Mouse (Mus musculus): Measurements from ENCODE around the gene Ak1. TPM values are rescaled to one million over a fixed set of nuclear protein-coding genes. Genes with fewer than 3 reads are reported as not detected.
A peak's percentile ranks its signal among the peaks of the same experiment; 100 is the strongest.

Ak1 gene
- total RNA-seq, 1 experiment from 2014 or later: 61.4 TPM

GRCm38 (mm10) chr2:32627266-32628043 lies 5.9 kb downstream of the Ak1 start:
- DNase-seq: no peak

DNA sequence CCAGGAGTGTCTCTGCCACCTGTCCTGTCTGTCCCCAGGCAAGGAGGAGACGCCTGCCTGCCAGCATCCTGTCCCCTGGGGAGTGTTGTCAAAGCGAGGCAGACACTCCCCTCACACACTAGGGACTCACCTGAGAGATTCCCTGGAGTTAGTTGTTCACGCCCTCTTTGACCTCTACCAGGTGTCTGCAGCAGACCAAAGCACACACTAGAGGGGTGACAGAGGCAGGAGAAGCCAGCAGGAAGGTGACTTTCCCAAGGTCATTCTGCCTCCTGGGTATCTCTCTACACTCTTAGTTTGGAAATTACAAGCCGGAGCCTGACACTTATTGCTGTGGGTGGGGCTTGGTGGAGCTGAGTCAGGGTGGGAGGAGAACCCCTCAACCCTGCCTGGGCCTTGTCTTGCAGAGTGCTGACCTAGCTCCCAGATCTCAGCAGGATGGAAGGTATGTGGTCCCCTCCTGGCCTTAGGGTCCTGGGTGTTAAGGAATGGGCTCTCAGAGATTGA lies 6.5 kb downstream of the Ak1 start:
- DNase-seq: peak; percentile 48

- peak; percentile 83 for DNase-seq
Measured at GRCm38 (mm10) chr2:32628729-32629128, 7.2 kb downstream of the Ak1 start.

DNA sequence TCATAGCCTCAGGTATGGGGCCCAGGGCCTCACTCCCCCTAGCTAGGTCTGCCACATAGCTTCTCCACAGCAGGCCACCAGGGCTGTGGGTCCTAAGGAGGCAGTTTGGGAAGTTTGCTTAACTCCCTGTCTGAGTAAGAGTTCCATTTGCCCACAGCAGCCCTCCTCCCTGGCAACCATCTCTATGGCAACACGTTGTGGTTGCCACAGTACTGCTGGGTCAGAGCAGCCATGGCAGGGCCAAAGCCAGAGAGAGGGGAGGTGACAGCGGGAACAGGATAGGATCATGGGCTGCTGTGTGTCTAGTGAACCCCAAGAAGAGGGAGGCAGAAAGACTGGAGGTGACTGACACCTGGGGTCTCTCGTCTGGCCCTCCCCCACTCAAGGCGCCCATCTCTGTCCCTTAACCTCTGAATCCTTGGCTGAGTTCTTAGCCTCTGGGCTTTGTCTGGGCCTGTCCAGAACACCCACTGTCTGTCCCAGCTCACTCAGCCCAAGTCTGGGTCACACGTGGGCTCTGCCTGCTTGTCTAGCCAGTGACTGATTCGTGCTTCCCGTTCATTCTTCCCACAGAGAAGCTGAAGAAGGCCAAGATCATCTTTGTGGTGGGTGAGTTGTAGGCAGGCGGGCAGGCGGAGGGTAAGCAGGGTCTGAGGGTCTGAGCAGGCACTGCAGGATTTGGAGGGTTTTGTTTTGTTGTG lies 7.9 kb downstream of the Ak1 start:
- peak; percentile 89 for DNase-seq

DNA sequence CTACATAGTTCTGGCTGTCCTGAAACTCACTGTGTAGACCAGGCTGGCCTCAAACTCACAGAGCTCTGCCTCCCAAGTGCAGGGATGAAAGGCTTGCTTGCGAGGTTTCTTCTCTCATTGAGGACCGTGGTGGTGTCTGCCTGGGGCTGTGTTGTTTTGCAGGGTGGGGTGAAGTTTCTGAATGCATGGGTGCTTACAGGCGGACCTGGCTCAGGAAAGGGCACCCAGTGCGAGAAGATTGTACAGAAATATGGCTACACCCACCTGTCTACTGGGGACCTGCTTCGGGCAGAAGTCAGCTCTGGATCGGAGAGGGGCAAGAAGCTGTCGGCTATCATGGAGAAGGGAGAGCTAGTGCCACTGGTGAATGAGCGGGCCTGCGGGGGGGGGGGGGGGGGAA lies 8.5 kb downstream of the Ak1 start:
- no peak for DNase-seq

GRCm38 (mm10) chr2:32631046-32631445 lies 9.5 kb downstream of the Ak1 start:
- no peak for DNase-seq

DNA sequence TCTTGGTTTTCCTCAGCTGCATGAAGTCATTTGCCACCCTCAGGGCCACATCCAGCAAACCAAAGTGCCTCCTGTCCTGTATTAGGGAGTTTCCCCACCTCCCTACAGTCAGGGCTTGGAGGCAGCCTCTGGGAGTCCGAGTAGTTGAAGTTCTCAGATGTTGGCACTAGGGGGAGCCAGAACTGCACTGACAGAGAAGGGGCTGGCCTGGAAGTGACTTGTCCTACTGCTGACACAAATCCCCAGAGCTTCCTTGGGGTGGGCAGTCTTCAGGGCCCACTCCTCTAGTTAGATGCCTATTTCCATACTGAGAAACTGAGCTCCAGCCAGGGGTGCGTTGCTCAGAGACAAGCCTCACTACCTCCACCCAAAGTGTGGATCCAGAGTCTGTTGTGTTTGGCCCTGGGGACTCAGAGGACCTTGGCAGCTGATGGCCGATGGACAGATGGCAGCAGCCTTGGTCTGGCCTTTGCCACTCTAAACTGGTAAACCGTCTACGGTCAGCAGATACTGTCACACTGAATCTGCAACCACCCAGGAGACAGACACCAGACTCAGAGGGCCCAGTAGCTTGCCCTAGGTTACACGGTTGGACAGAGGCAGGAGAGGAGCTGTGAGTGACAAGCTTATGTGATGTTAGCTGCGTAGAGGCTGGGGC lies 10.3 kb downstream of the Ak1 start:
- DNase-seq: peak; percentile 91

GRCm38 (mm10) chr2:32633660-32634059 lies 12.1 kb downstream of the Ak1 start:
- peak; percentile 57 for DNase-seq

DNA sequence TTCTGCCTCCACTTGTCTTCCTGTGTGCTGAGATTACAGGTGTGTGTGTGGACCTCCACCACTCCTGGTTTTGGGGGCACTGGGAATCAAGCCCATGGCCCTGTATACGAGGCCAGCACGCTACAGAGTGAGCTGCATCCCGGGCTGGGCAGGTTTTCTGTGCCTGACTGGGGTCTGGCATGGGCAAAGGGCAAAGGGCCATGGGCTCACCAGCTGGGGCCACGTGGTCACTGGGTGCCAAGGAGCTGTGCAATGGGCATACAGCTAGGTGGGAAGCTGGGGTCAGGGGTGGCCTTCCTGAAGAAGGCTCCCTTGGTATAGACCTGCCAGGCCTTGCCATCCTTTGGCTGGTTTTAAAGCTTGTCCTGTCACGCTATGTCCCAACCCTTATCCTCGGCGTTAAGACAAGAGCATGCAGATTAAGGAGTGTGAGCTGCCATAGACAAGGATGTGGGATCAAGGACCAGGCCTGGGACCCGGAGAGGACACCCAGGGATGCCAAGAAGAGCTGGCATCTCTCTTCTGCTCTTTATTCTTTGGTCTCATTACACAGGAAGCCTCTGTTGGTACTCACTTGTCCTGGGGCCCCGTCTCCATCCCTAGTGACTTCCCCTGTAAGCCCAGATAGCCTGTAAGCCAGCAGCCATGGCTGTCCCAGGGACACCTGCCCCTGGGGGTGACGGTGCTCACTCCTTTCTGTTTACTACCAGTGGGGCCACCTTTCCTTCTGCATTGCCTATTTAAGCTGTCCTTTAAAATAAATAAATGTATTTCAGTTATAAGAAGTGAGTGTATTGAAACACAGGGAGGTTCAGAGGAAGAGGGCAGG lies 12.9 kb downstream of the Ak1 start:
- no peak for DNase-seq

DNA sequence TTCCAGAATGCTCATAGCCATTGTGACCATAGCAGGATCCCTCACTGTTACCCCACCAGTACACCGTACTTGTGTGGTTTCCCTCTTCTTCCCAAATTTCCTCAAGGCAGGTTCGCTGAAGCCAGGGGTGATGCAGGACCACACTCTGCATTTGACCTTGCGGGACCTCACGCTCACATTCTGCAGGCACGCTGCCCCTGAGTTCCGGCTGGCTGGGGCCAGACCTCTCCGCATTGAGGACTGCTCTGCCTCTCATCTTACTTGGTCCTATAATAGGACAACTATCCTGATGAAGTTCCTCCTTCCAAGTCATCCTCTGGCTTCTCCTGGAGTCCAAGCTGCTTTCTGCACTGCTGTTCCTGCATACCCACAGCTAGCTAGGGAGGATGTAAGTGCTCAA lies 15.1 kb downstream of the Ak1 start:
- DNase-seq: no peak

DNA sequence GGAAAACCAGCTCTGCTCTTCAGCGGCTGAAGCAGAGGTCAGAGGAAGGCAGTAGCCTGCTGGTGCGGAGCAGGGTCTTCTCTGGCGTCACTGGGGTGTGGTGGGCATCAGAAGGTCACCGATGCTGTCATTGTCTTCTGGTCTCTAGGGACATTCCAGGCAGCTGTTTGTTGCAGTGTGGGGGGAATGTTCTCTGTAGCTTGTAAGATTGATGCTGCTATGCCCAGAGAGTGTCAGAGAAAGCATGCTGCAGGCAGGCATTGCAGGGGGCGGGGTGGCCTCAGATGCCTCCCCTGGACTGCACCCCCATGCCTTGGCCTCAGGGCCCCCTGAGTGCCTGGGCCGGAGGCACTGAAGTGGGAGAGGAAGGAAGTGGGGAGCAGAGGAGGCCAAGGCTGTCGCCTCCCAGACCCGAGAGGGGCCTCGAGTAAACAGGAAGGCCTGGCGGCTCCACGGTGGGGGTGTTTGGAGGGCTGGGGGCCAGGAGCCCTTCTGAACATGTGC lies 16.3 kb downstream of the Ak1 start:
- DNase-seq: peak; percentile 79

DNA sequence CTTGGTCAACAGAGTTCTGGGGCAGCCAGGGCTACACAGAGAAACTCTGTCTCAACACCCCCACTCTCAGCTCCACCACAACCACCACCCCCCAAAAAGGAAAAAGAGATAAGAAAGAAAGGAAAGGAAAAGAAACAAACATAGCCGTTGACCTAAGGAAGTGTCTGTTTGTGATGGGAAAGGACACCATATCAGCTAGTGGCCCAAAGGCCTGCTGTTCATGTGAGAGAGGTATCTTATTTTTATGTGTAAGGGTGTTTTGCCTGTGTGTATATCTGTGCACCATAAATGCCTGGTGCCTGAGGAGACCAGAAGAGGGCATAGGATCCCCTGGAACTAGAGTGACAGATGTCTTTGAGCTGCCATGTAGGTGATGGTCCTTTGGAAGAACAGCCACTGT lies 18.1 kb downstream of the Ak1 start:
- DNase-seq: no peak

GRCm38 (mm10) chr2:32640550-32641051 lies 19.0 kb downstream of the Ak1 start:
- peak; percentile 28 for DNase-seq

- no peak for DNase-seq
Measured at GRCm38 (mm10) chr2:32641810-32642209, 20.3 kb downstream of the Ak1 start.

DNA sequence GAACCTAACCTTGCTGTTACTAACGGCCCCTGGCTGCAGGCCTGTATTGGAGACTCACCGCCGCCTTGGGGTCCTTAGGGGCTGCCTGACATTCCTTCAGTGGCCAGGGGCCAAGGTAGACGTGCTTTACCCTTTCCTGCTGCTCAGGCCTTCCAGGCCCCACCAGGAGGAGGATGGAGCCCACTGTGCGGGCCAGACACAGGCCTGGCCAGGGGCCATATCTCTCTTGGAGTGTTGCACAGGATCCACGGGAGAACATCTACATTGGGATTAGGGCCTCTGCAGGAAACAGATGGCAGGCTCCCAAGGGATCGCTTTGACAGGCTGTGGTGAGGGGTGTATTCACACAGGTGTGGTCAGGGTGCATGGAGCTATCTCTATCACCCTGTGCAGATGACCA lies 21.3 kb downstream of the Ak1 start:
- DNase-seq: peak; percentile 56

GRCm38 (mm10) chr2:32644083-32644482 lies 22.5 kb downstream of the Ak1 start:
- DNase-seq: no peak

GRCm38 (mm10) chr2:32644799-32645475 lies 23.4 kb downstream of the Ak1 start:
- DNase-seq: no peak

DNA sequence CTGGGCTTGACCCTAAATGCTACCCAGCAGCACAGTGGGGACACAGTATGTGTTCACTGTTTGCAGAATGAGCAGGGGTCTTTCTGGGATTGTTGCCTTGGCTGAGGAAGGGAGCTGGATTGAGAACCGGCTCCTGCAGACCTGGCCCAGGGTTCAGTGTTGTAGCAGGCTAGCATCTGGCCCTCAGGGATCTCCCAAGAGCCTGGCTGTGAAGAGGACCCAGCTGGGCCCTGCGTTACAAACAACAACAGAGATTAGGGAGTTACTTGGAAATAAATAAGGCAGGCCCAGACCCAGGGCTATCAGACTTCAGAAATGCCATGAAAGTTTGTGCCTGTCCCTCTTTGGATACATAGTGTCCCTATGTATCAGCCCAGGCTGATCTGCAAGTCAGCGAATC lies 24.1 kb downstream of the Ak1 start:
- no peak for DNase-seq

DNA sequence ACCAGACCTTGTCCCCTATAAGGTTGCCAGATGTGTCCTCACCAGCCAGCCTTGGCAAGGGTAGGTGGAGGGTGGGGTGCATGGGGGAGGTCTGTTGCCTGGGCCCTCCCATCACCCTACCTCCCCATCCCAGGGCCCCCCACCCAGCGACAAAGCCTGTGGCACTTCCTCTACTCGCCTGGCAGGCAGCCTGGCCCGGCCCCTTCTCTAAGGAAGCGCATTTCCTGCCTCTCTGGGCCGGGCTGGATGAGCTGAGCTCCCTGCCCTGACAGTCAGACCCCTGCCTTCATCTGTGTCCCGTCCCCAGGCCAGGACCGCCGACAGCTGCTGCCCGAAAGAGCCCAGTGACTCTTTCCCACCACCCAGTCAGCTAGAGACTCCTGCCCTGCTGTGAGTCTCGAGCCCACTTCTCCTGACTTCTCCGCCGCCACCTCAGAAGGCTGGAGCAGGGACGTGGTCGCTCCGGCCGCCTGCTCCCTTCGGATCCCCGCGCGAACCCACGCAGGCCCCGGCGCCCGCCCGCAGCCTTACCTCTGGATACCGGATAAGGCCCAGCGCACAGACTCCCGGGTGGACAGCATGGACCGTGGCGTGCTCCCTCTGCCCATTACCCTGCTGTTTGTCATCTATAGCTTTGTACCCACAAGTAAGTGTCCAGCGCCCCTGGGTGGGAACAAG lies 25.0 kb downstream of the Ak1 start, which contains the start of gene Eng:
Eng (plus strand) TSS at position 217 of the 678 bp plus-strand sequence.
- peak; percentile 76 for DNase-seq

- no peak for DNase-seq
Measured at GRCm38 (mm10) chr2:32647366-32647765, 25.8 kb downstream of the Ak1 start.
